Mouse (Mus musculus) erythroblast, embryonic 14.5 days (primary cell): ENCODE measurements around the gene Fam117a. TPM values are rescaled to one million over a fixed set of nuclear protein-coding genes. Genes with fewer than 3 reads are reported as not detected.

Experiments
- H3K27me3 ChIP-seq: 2 replicates; pipeline ENCODE4 v1.6.1; 2012; ENCODE audit warnings: inconsistent platforms; ENCODE audit not compliant: control insufficient read depth
- H3K36me3 ChIP-seq: 2 replicates; pipeline ENCODE4 v1.6.1; 2012; ENCODE audit warnings: mild to moderate bottlenecking, inconsistent platforms; ENCODE audit not compliant: control insufficient read depth
- H3K4me1 ChIP-seq: 2 replicates; pipeline ENCODE4 v1.6.1; 2012; ENCODE audit warnings: inconsistent platforms; ENCODE audit not compliant: control insufficient read depth
- H3K4me3 ChIP-seq: replicated peaks from 2 replicates; pipeline ENCODE3; 2012; ENCODE audit warnings: moderate library complexity, mild to moderate bottlenecking, inconsistent platforms
- H3K9me3 ChIP-seq: 2 replicates; pipeline ENCODE4 v1.6.1; 2012; ENCODE audit warnings: low read length, inconsistent platforms, mixed read lengths; ENCODE audit not compliant: control insufficient read depth
- GATA1 ChIP-seq: IDR thresholded peaks from 2 replicates; pipeline ENCODE4 v1.6.1; 2012; ENCODE audit warnings: low read length, inconsistent platforms, mixed read lengths
- TAL1 ChIP-seq: IDR thresholded peaks from 3 replicates; pipeline ENCODE4 v1.6.1; 2012; ENCODE audit warnings: low read length, inconsistent platforms, mixed read lengths
- polyA plus RNA-seq: library from polyadenylated mRNA; stranded (reverse); fragments of >175 nt; gene quantifications from 2 replicates; pipeline ENCODE4 v1.2.3, GENCODE M21; 2012

The Fam117a gene
- polyA plus RNA-seq, 1 experiment: 184 TPM

DNA sequence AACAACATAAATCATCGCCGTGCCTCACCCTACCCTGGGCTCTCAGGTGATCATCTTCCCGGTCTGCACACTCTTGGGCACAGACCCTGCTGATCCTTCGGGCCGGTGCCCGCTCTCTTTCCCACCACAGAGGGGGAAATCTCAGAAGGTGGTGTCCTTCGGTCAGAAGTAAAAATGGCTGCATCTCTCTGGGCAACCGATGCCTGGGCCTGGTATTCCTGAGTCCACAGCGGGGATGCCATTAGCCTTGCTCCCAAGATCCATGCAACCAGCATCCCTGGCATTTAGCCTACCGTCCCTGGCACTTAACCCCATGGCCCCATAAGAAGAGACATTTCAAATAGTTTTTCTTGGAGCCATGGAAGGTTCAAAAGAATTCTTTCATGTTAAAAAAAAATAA is 12.6 kb upstream of the Fam117a start:
- Histone ChIP-seq H3K9me3 (no peaks in the 10 kb centered on the region), H3K4me3 (no peak overlapping the region), H3K4me1 (peaks cover 64% of the 10 kb centered on the region), H3K27me3 (no peaks in the 10 kb centered on the region), H3K36me3 (peaks cover 11% of the 10 kb centered on the region)
- TF ChIP-seq GATA1: no peak
- TF ChIP-seq TAL1: no peak

DNA sequence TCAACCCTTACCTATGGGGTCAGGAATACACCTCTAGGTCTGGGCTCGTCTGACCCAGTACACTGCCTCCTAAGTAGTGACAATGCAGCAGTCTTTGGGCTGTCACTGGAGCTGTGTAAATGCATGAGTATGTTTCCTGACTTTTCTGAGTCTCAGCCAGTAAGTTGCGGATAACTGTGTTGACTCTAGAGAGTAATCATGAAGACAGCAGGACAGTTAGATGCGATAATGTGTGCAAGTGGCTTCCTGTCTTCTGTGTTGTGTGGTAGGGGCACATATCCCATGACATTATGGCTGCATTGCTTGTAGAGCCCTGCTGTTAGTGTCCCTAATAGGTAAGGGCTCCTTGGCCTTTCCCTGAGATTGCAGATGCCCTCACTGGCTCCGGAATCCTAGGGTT is 11.0 kb upstream of the Fam117a start:
- TF ChIP-seq GATA1 (no peak), TAL1 (no peak)
- Histone ChIP-seq H3K9me3 (no peaks in the 10 kb centered on the region), H3K27me3 (no peaks in the 10 kb centered on the region), H3K4me3 (no peak overlapping the region), H3K36me3 (peaks cover 3% of the 10 kb centered on the region), H3K4me1 (peaks cover 52% of the 10 kb centered on the region)

DNA sequence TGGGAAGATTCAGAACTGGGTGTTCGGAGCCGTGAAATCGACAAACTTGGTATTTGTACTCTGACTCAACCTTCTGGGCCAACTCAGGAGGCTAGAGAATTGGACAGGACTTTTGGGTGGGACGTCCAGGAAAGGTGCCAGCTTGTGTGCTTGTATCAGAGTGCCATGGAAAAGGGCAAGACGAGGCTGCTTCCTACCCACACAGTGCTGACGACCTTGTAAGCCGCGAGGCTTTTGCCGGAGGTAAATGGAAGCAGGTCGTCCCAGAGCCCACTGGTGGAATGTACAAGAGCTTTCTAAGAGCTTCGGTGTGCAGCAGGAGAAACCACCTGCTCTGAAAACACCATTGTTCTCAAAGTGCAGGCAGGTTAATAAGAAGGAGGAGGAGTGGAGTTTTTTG is 10.6 kb upstream of the Fam117a start:
- H3K36me3 ChIP-seq: peaks cover 3% of the 10 kb centered on the region
- no peak for TF ChIP-seq TAL1
- TF ChIP-seq GATA1: no peak
- no peaks in the 10 kb centered on the region for H3K27me3 ChIP-seq
- H3K4me3 ChIP-seq: no peak overlapping the region
- H3K4me1 ChIP-seq: peaks cover 50% of the 10 kb centered on the region
- no peaks in the 10 kb centered on the region for H3K9me3 ChIP-seq

DNA sequence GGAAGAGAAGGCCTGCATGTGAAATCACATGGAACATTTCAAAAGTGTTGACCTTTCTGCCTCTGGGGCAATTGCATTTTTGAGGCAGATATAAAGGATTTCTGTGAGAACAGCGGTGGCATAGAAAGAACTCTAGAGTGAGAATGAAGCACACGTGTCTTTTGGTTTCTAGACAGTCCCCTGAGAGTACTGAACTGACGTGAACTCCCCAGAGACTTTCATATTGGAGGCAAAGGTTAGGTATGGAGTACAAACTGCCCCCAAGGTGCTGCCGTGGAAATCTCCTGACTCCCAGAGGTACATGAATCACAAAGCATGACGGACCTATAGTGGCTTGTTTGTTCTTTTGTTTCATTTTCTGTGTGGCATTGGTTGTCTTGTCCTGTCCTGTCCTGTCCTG is 8.2 kb upstream of the Fam117a start:
- TF ChIP-seq GATA1 (no peak), TAL1 (no peak)
- no peaks in the 10 kb centered on the region for H3K9me3 ChIP-seq
- peaks cover 3% of the 10 kb centered on the region for H3K36me3 ChIP-seq
- peaks cover 58% of the 10 kb centered on the region for H3K4me1 ChIP-seq
- no peaks in the 10 kb centered on the region for H3K27me3 ChIP-seq
- H3K4me3 ChIP-seq: no peak overlapping the region

- TF ChIP-seq GATA1: no peak
- TF ChIP-seq TAL1: no peak
- H3K9me3 ChIP-seq: no peaks in the 10 kb centered on the region
- peaks cover 3% of the 10 kb centered on the region for H3K36me3 ChIP-seq
- H3K4me3 ChIP-seq: no peak overlapping the region
- H3K4me1 ChIP-seq: peaks cover 69% of the 10 kb centered on the region
- no peaks in the 10 kb centered on the region for H3K27me3 ChIP-seq
Measured at GRCm38 (mm10) chr11:95330662-95331061, 6.2 kb upstream of the Fam117a start.

DNA sequence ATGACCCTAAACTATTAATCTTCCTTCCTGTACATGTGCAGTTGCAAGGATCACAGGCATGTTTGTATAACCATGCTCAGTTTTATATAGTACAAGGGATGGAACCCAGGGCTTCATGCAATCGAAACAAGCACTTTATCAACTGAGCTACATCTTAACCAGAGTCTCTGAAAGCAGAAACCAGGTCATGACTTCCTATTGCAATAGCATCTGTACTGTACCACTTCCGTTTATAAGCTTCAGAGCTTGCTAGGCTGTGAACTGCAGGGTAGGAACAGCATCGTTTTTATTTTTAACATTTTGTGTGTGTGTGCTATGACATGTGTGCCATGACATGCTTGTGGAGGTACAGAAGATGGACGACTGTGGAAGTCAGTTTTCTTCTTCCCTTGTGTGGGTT is 3.6 kb upstream of the Fam117a start:
- no peaks in the 10 kb centered on the region for H3K27me3 ChIP-seq
- H3K9me3 ChIP-seq: no peaks in the 10 kb centered on the region
- peak overlapping the region; percentile 36 for H3K4me3 ChIP-seq
- H3K36me3 ChIP-seq: peaks cover 11% of the 10 kb centered on the region
- H3K4me1 ChIP-seq: peaks cover 70% of the 10 kb centered on the region
- TF ChIP-seq GATA1 (no peak), TAL1 (no peak)

GRCm38 (mm10) chr11:95333805-95334204 is 3.0 kb upstream of the Fam117a start:
- peak; percentile 86 for TF ChIP-seq TAL1
- peak; percentile 84 for TF ChIP-seq GATA1
- no peaks in the 10 kb centered on the region for H3K9me3 ChIP-seq
- peak overlapping the region; percentile 36 for H3K4me3 ChIP-seq
- peaks cover 17% of the 10 kb centered on the region for H3K36me3 ChIP-seq
- H3K4me1 ChIP-seq: peaks cover 71% of the 10 kb centered on the region
- H3K27me3 ChIP-seq: no peaks in the 10 kb centered on the region

DNA sequence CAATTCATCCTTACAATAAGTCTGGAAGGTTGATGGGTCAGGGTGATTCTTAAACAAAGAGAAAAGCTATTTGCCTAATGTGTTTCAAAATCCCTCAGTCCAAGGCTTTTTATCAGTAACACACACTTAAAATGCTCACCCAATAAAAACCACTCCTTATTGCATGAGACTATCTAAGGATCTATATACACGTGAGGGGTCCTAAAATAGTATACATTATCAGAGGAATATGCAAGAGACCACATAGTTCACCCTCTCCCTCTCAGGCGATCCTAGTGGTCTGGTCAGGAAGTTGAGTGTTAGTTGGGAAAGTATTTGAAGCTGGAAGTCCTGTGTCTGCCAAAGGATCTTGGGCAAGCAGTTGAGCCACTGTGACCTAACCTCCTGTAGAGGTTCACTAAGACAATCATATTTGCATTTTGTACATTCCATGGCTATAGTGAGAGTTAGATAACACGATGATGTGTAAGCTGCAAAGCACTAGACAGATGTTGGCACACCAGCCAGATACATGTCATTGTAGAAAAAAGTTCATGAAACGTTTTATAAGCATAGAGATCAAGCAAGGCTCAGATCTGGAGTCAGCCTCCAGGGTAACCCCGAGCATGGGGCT is 2.3 kb upstream of the Fam117a start:
- Histone ChIP-seq H3K9me3 (no peaks in the 10 kb centered on the region), H3K4me3 (peak overlapping the region; percentile 39), H3K36me3 (peaks cover 23% of the 10 kb centered on the region), H3K4me1 (peaks cover 72% of the 10 kb centered on the region), H3K27me3 (no peaks in the 10 kb centered on the region)
- TF ChIP-seq TAL1: no peak
- TF ChIP-seq GATA1: no peak

DNA sequence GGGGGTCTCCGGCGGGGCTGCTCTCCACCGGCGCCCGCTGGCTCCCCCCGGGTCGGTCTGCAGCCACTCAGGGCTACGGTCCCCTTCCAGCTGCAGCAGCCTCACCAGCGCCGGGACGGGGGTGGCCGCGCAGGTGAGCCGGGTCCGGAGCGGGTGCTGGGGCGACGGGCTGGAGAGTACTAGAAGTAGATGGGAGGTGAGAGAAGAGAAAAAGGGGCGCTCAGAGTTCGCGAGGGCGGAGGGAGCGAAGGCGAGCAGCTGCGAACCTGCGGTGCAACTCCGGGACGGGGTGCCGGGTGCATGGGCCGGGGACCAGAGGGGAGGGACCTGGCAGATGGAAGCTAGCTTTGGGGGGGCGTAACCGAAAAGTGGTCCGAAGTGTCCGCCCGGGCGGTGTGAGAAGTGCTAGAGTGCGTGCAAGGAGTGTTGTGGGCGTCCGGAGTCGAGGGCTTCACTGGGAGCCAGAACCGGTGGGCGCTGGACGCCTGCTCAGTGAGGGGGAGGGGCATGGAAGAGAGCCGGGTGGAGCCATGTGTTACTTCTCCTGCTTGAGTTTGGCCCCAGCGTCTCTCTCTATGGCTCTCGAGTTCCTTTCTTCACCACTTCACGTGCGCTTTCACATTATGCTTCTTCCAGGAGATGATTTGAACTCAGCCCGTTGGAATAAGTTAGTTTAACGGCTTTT is 453 bp downstream of the Fam117a start:
- Histone ChIP-seq H3K27me3 (no peaks in the 10 kb centered on the region), H3K4me3 (peak overlapping the region; percentile 85), H3K4me1 (peaks cover 79% of the 10 kb centered on the region), H3K9me3 (no peaks in the 10 kb centered on the region), H3K36me3 (peaks cover 48% of the 10 kb centered on the region)
- TF ChIP-seq TAL1: no peak
- TF ChIP-seq GATA1: no peak
